Mouse (Mus musculus): ENCODE measurements around the gene Tmem246. TPM values are rescaled to one million over a fixed set of nuclear protein-coding genes. Genes with fewer than 3 reads are reported as not detected.

Gene Tmem246
- polyA plus RNA-seq, 1 experiment from 2014 or later = 48.0 TPM

- Histone ChIP-seq H3K4me1 (replicated peaks) (no peaks in the 10 kb centered on the region), H3K4me3 (no peak overlapping the region), H3K9ac (no peak overlapping the region), H3K4me2 (no peak overlapping the region), H3K27me3 (replicated peaks) (no peaks in the 10 kb centered on the region), H3K27ac (ENCODE audit: poor library complexity, severe bottlenecking) (no peak overlapping the region), H3K36me3 (no peaks in the 10 kb centered on the region), H3K9me3 (replicated peaks) (no peaks in the 10 kb centered on the region)
- no peak for ATAC-seq (ENCODE audit: insufficient number of reproducible peaks, low FRiP score)
- 83% methylated on average over 10 of the region's 10 CpGs for WGBS
These were observed 19.2 kb upstream of the Tmem246 start for GRCm38 (mm10) chr4:49616924-49617323.

DNA sequence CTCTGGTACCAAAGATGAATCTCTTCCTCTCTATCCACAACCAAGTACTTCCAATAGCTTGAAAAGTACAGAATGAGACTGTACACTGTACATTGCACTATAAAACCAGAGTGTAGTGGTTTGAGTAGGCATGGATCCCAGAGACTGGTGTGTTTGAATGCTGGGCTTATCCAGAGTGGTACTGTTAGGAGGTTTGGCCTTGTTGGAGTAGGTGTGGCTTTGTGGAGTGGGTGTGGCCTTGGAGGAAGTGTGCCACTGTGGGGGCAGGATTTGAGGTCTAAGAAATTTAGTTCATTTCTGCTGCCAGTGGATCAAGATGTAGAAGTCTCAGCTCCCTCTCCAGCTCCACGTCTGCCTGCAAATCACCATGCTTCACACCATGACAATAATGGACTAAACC is 7.8 kb upstream of the Tmem246 start:
- no peaks in the 10 kb centered on the region for H3K4me1 ChIP-seq (replicated peaks)
- no peak for ATAC-seq (ENCODE audit: insufficient number of reproducible peaks, low FRiP score)
- H3K27ac ChIP-seq (ENCODE audit: poor library complexity, severe bottlenecking) = no peak overlapping the region
- no peak overlapping the region for H3K4me3 ChIP-seq
- WGBS = 85% methylated on average over 1 of the region's 1 CpGs
- no peaks in the 10 kb centered on the region; the same call in 1 of the 2 replicates for H3K27me3 ChIP-seq (replicated peaks)
- no peaks in the 10 kb centered on the region for H3K36me3 ChIP-seq
- H3K9ac ChIP-seq = no peak overlapping the region
- H3K9me3 ChIP-seq (replicated peaks) = no peaks in the 10 kb centered on the region
- no peak overlapping the region for H3K4me2 ChIP-seq

DNA sequence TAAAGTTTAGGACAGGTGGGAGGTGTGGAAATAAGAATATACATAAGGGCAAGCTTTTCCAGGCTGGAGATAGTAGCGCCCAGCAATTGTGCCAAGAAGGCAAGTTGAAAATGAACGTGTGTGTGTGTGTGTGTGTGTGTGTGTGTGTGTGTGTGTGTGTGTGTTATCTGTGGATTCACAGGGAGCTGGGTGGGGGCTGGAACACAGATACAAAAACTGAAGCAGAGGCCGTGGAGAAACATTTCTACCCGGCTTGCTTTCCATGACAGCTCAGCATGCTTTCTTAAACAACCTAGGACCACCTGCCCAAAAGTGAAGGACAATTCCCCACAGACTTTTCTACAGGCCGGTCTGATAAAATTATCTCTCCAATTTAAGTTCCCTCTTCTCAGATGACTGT is 6.9 kb upstream of the Tmem246 start:
- H3K9me3 ChIP-seq (replicated peaks) = no peaks in the 10 kb centered on the region
- 71% methylated on average over 5 of the region's 5 CpGs for WGBS
- H3K27me3 ChIP-seq (replicated peaks) = no peaks in the 10 kb centered on the region; the same call in 1 of the 2 replicates
- no peaks in the 10 kb centered on the region for H3K36me3 ChIP-seq
- no peak overlapping the region for H3K9ac ChIP-seq
- no peak overlapping the region for H3K4me3 ChIP-seq
- no peak overlapping the region for H3K27ac ChIP-seq (ENCODE audit: poor library complexity, severe bottlenecking)
- no peak for ATAC-seq (ENCODE audit: insufficient number of reproducible peaks, low FRiP score)
- H3K4me2 ChIP-seq = no peak overlapping the region
- no peaks in the 10 kb centered on the region for H3K4me1 ChIP-seq (replicated peaks)

DNA sequence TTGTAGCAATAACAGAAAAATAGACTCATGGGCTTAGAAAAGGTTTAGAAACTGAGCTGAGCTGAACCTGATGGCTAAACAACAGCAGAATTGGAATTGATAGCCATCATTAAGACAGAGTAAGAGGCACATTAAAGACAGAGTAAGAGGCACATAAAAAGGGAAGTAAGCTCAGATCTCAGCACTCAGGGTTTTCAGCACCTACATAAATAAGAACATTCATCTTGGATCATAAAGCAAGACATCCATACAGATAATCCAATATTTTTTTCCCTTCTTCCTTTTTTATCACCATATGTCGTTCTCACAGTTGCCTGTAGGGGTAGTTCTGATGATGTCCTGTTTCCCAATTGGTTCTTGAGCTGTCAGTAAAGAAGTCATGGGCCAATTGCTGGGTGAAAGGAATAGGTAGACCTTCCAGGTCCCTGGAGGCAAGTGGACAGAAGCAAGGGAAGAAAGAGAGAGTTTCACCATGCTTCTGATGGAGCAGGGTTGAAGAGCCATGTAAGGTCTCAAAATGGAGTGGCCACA is 6.4 kb upstream of the Tmem246 start:
- WGBS = 63% methylated on average over 1 of the region's 1 CpGs
- Histone ChIP-seq H3K27ac (ENCODE audit: poor library complexity, severe bottlenecking) (no peak overlapping the region), H3K4me3 (no peak overlapping the region), H3K4me2 (no peak overlapping the region), H3K36me3 (no peaks in the 10 kb centered on the region), H3K27me3 (replicated peaks) (no peaks in the 10 kb centered on the region; the same call in 1 of the 2 replicates), H3K9ac (no peak overlapping the region), H3K9me3 (replicated peaks) (no peaks in the 10 kb centered on the region), H3K4me1 (replicated peaks) (no peaks in the 10 kb centered on the region)
- ATAC-seq (ENCODE audit: insufficient number of reproducible peaks, low FRiP score) = no peak

DNA sequence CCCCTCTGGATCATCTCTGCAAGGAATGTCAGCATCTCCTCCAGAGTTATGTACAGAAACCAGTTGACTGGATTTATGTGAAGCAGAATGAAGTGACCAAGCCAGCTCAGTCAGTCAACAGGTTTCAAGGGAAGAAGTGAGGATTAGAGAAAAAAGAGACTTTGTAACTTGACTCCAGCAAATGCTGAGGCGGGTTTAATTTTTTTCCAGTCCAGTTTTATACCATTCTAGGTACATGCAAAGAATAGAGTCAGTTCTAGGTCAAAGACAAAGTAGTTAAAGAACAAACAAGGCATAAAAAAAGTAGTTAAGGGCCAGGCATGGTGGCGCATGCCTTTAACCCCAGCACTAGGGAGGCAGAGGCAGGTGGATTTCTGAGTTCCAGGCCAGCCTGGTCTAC is 5.5 kb upstream of the Tmem246 start:
- no peaks in the 10 kb centered on the region for H3K36me3 ChIP-seq
- H3K9ac ChIP-seq = no peak overlapping the region
- H3K4me2 ChIP-seq = no peak overlapping the region
- no peaks in the 10 kb centered on the region for H3K9me3 ChIP-seq (replicated peaks)
- ATAC-seq (ENCODE audit: insufficient number of reproducible peaks, low FRiP score) = no peak
- no peak overlapping the region for H3K4me3 ChIP-seq
- H3K4me1 ChIP-seq (replicated peaks) = no peaks in the 10 kb centered on the region
- no peak overlapping the region for H3K27ac ChIP-seq (ENCODE audit: poor library complexity, severe bottlenecking)
- no peaks in the 10 kb centered on the region; the same call in 1 of the 2 replicates for H3K27me3 ChIP-seq (replicated peaks)
- WGBS = 78% methylated on average over 2 of the region's 2 CpGs

GRCm38 (mm10) chr4:49596846-49597182 is 862 bp downstream of the Tmem246 start:
- peak overlapping the region; percentile 92 for H3K27ac ChIP-seq (ENCODE audit: poor library complexity, severe bottlenecking)
- no peaks in the 10 kb centered on the region for H3K9me3 ChIP-seq (replicated peaks)
- H3K4me2 ChIP-seq = peak overlapping the region; percentile 71
- under 1% methylated on average over 20 of the region's 20 CpGs for WGBS
- peak overlapping the region; percentile 83 for H3K4me3 ChIP-seq
- H3K27me3 ChIP-seq (replicated peaks) = no peaks in the 10 kb centered on the region
- no peaks in the 10 kb centered on the region for H3K36me3 ChIP-seq
- 0 out of 2 replicates have a peak, but pooled peaks cover 8% of the 10 kb centered on the region for H3K4me1 ChIP-seq (replicated peaks)
- peak; percentile 66 for ATAC-seq (ENCODE audit: insufficient number of reproducible peaks, low FRiP score)
- peak overlapping the region; percentile 91 for H3K9ac ChIP-seq

GRCm38 (mm10) chr4:49590152-49590551 is 7.5 kb downstream of the Tmem246 start:
- H3K9me3 ChIP-seq (replicated peaks) = no peaks in the 10 kb centered on the region

DNA sequence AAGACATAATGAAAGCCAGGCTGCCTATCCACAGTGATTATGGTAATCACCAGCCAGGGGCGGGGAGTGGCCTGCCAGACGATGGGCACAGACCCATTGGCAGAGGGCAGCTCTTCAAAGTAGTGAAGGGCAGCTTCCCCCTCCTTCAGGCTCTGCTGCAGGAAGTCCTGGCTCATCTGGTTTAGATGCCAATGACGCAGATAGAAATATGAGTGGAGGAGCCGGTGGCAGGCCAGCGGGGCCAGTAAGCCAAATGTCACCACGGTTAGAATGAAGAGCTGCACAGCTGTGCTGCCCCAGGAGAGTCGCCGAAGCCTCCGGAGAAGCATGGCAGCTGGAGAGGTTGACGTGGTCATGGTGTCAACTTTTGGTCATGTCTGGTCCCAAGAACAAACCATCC is 10.9 kb downstream of the Tmem246 start:
- Histone ChIP-seq H3K27me3 (replicated peaks) (no peaks in the 10 kb centered on the region), H3K4me3 (no peak overlapping the region), H3K36me3 (peaks cover 35% of the 10 kb centered on the region), H3K9me3 (replicated peaks) (no peaks in the 10 kb centered on the region), H3K27ac (ENCODE audit: poor library complexity, severe bottlenecking) (no peak overlapping the region), H3K9ac (no peak overlapping the region), H3K4me2 (no peak overlapping the region), H3K4me1 (replicated peaks) (peaks cover 26% of the 10 kb centered on the region)
- ATAC-seq (ENCODE audit: insufficient number of reproducible peaks, low FRiP score) = no peak
- WGBS = 92% methylated on average over 10 of the region's 10 CpGs

More at GRCm38 (mm10) chr4:49590152-49590551, 7.5 kb downstream of the Tmem246 start:
- no peak for ATAC-seq (ENCODE audit: insufficient number of reproducible peaks, low FRiP score)
- Histone ChIP-seq H3K36me3 (peaks cover 25% of the 10 kb centered on the region), H3K4me1 (replicated peaks) (peaks cover 16% of the 10 kb centered on the region), H3K27me3 (replicated peaks) (no peaks in the 10 kb centered on the region), H3K27ac (ENCODE audit: poor library complexity, severe bottlenecking) (no peak overlapping the region), H3K4me3 (no peak overlapping the region), H3K9ac (no peak overlapping the region), H3K4me2 (no peak overlapping the region)
- WGBS = 76% methylated on average over 2 of the region's 2 CpGs

DNA sequence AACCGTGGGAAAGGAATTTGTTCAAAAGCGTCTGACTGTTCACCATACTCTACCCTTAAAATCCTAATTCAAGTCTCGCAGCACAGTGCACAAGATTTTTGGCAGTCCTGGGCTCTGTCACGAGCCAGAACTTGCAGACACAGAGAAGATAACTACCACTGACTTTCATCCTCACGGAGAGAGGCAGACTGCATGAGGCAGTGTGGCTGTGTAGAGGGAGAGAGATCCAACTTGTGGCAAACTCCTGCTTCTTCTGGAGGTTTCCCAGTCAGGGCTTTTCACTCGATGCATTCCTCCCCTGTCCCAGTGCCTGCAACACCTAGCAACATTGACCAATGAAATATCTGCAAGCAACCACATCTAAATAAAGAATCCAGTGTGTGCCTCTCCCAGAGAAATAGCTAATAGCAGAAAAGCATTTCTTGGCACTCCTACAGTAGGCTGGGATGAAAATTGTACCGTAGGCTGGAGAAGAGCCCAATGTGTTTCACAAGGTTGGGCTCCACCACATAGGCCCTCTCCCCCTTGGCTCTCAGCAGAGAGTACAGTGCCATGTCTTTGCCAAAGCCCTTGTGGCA is 12.1 kb downstream of the Tmem246 start:
- H3K27me3 ChIP-seq (replicated peaks) = no peaks in the 10 kb centered on the region
- WGBS = 55% methylated on average over 7 of the region's 7 CpGs
- H3K4me2 ChIP-seq = no peak overlapping the region
- no peak overlapping the region for H3K4me3 ChIP-seq
- H3K4me1 ChIP-seq (replicated peaks) = peaks cover 26% of the 10 kb centered on the region
- peak; percentile 17; the same call in 1 of the 2 replicates for ATAC-seq (ENCODE audit: insufficient number of reproducible peaks, low FRiP score)
- H3K27ac ChIP-seq (ENCODE audit: poor library complexity, severe bottlenecking) = peak overlapping the region; percentile 41; the same call in 1 of the 2 replicates
- H3K9me3 ChIP-seq (replicated peaks) = no peaks in the 10 kb centered on the region
- H3K9ac ChIP-seq = no peak overlapping the region
- H3K36me3 ChIP-seq = peaks cover 35% of the 10 kb centered on the region

- Histone ChIP-seq H3K4me2 (no peak overlapping the region), H3K4me1 (replicated peaks) (peaks cover 26% of the 10 kb centered on the region), H3K4me3 (no peak overlapping the region), H3K9ac (no peak overlapping the region), H3K36me3 (peaks cover 32% of the 10 kb centered on the region), H3K27me3 (replicated peaks) (no peaks in the 10 kb centered on the region), H3K9me3 (replicated peaks) (no peaks in the 10 kb centered on the region), H3K27ac (ENCODE audit: poor library complexity, severe bottlenecking) (peak overlapping the region; percentile 55; the same call in 1 of the 2 replicates)
- ATAC-seq (ENCODE audit: insufficient number of reproducible peaks, low FRiP score) = no peak
- 50% methylated on average over 14 of the region's 14 CpGs for WGBS
These were observed 13.5 kb downstream of the Tmem246 start for GRCm38 (mm10) chr4:49583965-49584831.

GRCm38 (mm10) chr4:49581256-49581655 is 16.4 kb downstream of the Tmem246 start:
- Histone ChIP-seq H3K4me3 (no peak overlapping the region), H3K36me3 (peaks cover 21% of the 10 kb centered on the region), H3K27ac (ENCODE audit: poor library complexity, severe bottlenecking) (no peak overlapping the region), H3K9ac (no peak overlapping the region), H3K9me3 (replicated peaks) (no peaks in the 10 kb centered on the region), H3K4me1 (replicated peaks) (peaks cover 26% of the 10 kb centered on the region), H3K27me3 (replicated peaks) (no peaks in the 10 kb centered on the region), H3K4me2 (no peak overlapping the region)
- ATAC-seq (ENCODE audit: insufficient number of reproducible peaks, low FRiP score) = peak; percentile 53; the same call in 1 of the 2 replicates
- 50% methylated on average over 4 of the region's 4 CpGs for WGBS

Measured in heart, embryonic 12.5 days (tissue).